Mouse (Mus musculus) embryonic fibroblast, embryonic 13.5 days (primary cell): Measurements from ENCODE around the gene Zfp346.

ENCODE experiments used
- CTCF ChIP-seq: IDR thresholded peaks from 2 replicates; pipeline ENCODE4 v1.5.1; 2011; ENCODE audit warnings: mild to moderate bottlenecking, control low read depth, low read length, moderate library complexity, borderline replicate concordance; ENCODE audit not compliant: insufficient read depth
- POLR2A ChIP-seq: IDR thresholded peaks from 2 replicates; pipeline ENCODE4 v1.6.1; 2011; ENCODE audit warnings: low read depth, mild to moderate bottlenecking, control low read depth, low read length, moderate library complexity

DNA sequence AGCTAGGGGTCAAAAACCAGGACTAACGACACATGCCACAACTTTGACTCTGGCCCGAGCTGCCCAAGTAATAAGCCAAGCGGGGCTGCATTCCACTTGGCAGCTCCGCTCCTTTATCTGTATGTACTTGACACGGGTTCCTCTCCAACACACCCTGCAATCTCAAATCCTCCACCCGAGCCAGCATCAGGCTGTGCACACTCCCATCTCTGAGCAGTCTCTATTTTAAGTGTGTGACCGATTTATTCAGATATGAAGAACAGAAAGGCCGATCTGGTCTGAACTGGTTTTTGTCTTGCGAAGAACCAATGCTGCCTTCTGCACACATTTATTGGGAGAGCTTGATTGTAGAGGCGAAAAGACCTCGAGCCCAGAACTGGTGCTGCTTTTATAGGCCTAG, 3.5 kb upstream of the Zfp346 start:
- TF ChIP-seq CTCF (no peak), POLR2A (no peak)
